Mouse (Mus musculus) heart, embryonic 14.5 days (tissue): Measurements from ENCODE around the gene Bmf. TPM values are rescaled to one million over a fixed set of nuclear protein-coding genes. Genes with fewer than 3 reads are reported as not detected.

Experiments
- ATAC-seq: fragments of 200-750 bp; cut with Nextera tagmentation; 2 replicates; pipeline ENCODE4 v1.8.0; 2017; ENCODE audit warnings: low read depth, moderate TSS enrichment; ENCODE audit not compliant: insufficient number of reproducible peaks, insufficient read depth, low FRiP score
- H3K27ac ChIP-seq, 2 experiments: fragments of 200-500 bp in 1 of 2; fragments of 300-500 bp in 1 of 2; sonication (generic) in 1 of 2; replicated peaks in 1 of 2; 2 replicates each; pipeline ENCODE4 v1.5.1; 2012 to 2014; ENCODE audit warnings: low read depth in 2 of 2, low read length in 2 of 2, control low read depth in 1 of 2, mild to moderate bottlenecking in 1 of 2, mixed read lengths in 1 of 2; ENCODE audit not compliant: control insufficient read depth in 1 of 2, insufficient read depth in 1 of 2
- H3K27me3 ChIP-seq: fragments of 300-500 bp; sonication (generic); 2 replicates; pipeline ENCODE4 v1.6.1; 2014; ENCODE audit warnings: mild to moderate bottlenecking, low read length, control low read depth; ENCODE audit not compliant: control insufficient read depth, insufficient read depth
- H3K36me3 ChIP-seq: fragments of 300-500 bp; sonication (generic); 2 replicates; pipeline ENCODE4 v1.6.1; 2014; ENCODE audit warnings: mild to moderate bottlenecking, control low read depth, low read length, mixed read lengths; ENCODE audit not compliant: control insufficient read depth, insufficient read depth
- H3K4me1 ChIP-seq, 2 experiments: fragments of 200-500 bp in 1 of 2; fragments of 300-500 bp in 1 of 2; sonication (generic) in 1 of 2; 2 replicates each; pipeline ENCODE4 v1.6.1; 2012 to 2014; ENCODE audit warnings: low read length in 2 of 2, control low read depth in 1 of 2, mixed read lengths in 1 of 2; ENCODE audit not compliant: control insufficient read depth in 2 of 2, insufficient read depth in 2 of 2
- H3K4me2 ChIP-seq: fragments of 300-500 bp; sonication (generic); 2 replicates; pipeline ENCODE4 v1.6.1; 2014; ENCODE audit warnings: mild to moderate bottlenecking, low read length
- H3K4me3 ChIP-seq, 2 experiments: fragments of 200-500 bp in 1 of 2; fragments of 300-500 bp in 1 of 2; sonication (generic) in 1 of 2; 2 replicates each; pipeline ENCODE4 v1.5.1; 2012 to 2014; ENCODE audit warnings: low read length in 2 of 2, mild to moderate bottlenecking in 2 of 2, control low read depth in 1 of 2, low read depth in 1 of 2, moderate library complexity in 1 of 2; ENCODE audit not compliant: control insufficient read depth in 1 of 2, insufficient read depth in 1 of 2
- H3K9ac ChIP-seq: fragments of 300-500 bp; sonication (generic); 2 replicates; pipeline ENCODE4 v1.6.1; 2014; ENCODE audit warnings: mild to moderate bottlenecking, low read length
- H3K9me3 ChIP-seq: fragments of 300-500 bp; sonication (generic); 2 replicates; pipeline ENCODE4 v1.6.1; 2016; ENCODE audit warnings: low read length, control low read depth; ENCODE audit not compliant: control insufficient read depth
- WGBS: fragments of 180-500 bp; shearing (Covaris S2); extraction: QIAGEN DNeasy Blood & Tissue Kit; methylation state at CpG from one replicate; pipeline ENCODE4 v1.1.7; 2014; 5-methylcytosine and 5-hydroxymethylcytosine counted together
- polyA plus RNA-seq: library from polyadenylated mRNA; unstranded; fragments of >200 nt; fragmentation: Nextera tagmentation; extraction: Ambion mirVana; gene quantifications from 2 replicates; pipeline ENCODE4 v1.2.1, GENCODE M21; 2014

Bmf gene
- polyA plus RNA-seq, 1 experiment from 2014 or later: 6.3 TPM

DNA sequence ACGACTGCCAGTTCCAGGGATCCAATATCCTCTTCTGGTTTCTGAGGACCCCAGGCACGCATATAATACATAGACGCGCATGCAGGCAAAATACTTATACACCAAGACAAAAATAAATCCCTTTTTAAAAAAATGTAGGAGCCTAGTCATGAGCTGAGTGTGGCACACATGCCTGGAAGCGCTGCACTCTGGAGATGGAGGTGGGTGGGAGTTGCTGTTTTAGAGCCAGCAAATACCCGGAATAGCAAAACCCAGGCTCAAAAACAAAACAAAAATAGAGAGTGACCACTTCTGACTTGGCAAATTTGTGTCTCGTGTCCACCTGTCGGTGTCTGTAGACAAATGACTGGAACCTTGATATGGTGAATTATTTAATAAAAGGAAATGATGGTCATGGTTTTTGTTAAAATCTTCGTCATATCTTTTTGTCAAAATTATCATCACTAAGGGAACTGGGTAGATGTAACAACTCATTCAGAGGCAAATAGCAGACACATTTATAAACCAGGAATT, 65.0 kb downstream of the Bmf start:
- Histone ChIP-seq H3K4me3 (no peak overlapping the region), H3K4me2 (no peak overlapping the region), H3K9me3 (no peaks in the 10 kb centered on the region), H3K36me3 (no peaks in the 10 kb centered on the region), H3K9ac (no peak overlapping the region), H3K27ac (no peak overlapping the region), H3K4me1 (no peaks in the 10 kb centered on the region), H3K27me3 (no peaks in the 10 kb centered on the region)
- 78% methylated on average over 9 of the region's 9 CpGs for WGBS
- no peak for ATAC-seq

DNA sequence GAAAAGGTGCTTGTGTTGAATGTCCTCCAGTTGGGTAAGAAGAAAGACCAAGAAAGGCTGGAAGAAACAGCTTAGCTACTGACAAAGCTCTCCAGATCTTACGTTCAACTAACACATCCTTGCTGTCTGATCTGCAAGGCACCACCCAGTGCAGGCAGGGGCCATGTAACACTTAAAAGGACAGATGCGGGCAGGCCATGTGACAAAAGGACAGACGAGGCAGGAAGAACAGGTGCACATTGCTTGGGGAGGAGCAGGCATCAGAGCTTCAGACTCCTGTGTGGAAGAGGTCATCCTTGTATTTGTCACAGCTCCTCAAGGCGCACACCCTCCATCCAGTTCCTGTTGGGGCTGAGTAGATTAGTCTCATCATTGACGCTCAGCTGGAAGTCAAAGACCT, 66.5 kb downstream of the Bmf start:
- Histone ChIP-seq H3K27me3 (no peaks in the 10 kb centered on the region), H3K36me3 (peaks cover under 1% of the 10 kb centered on the region; the same call in 1 of the 2 replicates), H3K4me2 (no peak overlapping the region), H3K4me3 (no peak overlapping the region), H3K27ac (no peak overlapping the region), H3K9me3 (no peaks in the 10 kb centered on the region), H3K4me1 (peaks cover 5 to 9% of the 10 kb centered on the region in 2 experiments), H3K9ac (no peak overlapping the region)
- WGBS: 73% methylated on average over 5 of the region's 5 CpGs
- no peak for ATAC-seq

DNA sequence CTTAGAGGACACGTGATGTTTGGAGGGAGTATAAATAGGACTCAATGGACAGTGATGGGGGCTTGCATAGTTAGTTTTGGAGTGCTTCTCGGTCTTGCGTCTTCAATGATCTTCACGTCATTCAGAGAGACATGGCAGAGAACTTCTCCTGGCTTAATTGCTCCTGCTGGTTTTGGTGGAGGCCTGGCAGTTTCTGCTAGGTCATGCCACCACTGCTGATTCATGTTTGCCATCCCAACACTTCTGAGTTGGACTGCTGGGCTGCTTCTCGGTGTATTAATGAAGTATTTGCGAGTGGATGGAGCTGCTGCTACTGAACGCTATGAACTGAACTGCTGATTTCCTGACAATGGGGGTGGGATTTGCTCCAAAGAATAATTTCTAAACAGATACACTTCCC, 68.6 kb downstream of the Bmf start:
- ATAC-seq: no peak
- Histone ChIP-seq H3K4me1 (peaks cover 5 to 12% of the 10 kb centered on the region in 2 experiments), H3K4me3 (no peak overlapping the region), H3K4me2 (no peak overlapping the region), H3K9me3 (no peaks in the 10 kb centered on the region), H3K9ac (no peak overlapping the region), H3K36me3 (peaks cover 22% of the 10 kb centered on the region), H3K27ac (no peak overlapping the region), H3K27me3 (no peaks in the 10 kb centered on the region)
- WGBS: 87% methylated on average over 7 of the region's 7 CpGs

DNA sequence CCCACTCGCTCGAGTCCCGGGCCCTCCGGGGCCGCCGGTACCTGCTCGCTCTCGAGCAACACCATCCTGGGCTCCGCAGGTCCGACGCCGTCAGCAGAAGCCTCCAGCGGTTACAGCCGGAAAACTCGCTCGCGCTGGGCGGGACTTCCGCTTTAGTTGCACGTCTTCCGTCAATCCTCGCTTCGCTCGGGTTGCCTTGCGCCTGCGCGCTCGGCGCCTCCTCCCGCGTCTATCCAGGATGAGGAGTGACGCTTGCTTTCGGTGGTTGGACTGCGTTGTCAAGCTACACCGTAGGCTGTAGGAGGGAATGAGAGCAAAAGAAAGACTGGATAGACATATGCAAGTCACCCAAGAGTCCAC, 70.0 kb downstream of the Bmf start, which contains the start of gene Srp14:
Gene Srp14 (minus strand): TSS at position 162 of the 360 bp plus-strand sequence.
- peak; percentile 82 for ATAC-seq
- Histone ChIP-seq H3K4me2 (peak within 1 kb of the TSS; percentile 97), H3K27ac (peak within 1 kb of the TSS; percentile 80 to 82), H3K4me1 (peaks cover 5 to 12% of the 10 kb centered on the region in 2 experiments), H3K4me3 (peak within 1 kb of the TSS; percentile 85 to 90), H3K36me3 (peaks cover 35% of the 10 kb centered on the region), H3K27me3 (no peaks in the 10 kb centered on the region), H3K9me3 (no peaks in the 10 kb centered on the region), H3K9ac (peak within 1 kb of the TSS; percentile 93)
- under 1% methylated on average over 35 of the region's 35 CpGs for WGBS

DNA sequence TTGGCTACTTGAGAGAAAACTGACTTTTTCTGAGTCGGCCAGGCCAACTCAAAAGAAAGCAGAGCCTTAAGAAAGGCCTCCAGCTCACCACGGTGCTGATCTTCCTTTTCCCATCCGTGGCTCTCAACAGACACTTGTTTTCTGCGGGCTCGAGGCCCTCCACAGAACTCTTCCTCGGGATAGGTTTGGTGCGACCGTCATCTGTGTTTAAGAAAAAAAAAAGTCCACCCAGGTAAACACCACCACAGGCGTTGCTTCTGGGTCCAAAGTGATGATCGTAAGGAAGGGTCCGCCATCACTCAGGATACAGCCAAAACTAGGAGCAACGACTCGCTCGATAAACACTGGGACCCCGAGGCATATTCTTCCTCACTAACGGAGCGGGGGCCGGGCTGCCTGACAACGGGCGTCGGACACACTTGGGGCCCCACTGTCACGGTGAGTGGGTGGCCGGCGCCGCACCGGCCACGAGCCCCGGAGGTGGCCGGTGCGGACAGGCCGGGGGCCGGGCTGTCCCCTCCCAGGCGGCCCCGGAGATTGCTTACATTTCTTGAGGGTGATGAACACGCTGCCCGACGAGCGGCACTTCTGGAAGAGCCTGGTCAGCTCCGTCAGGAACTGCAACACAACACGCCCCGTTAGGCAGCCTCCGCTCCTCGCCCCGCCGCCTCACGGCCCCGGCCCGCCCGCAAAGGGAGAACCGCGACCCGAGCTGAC, 70.5 kb downstream of the Bmf start:
- ATAC-seq: peak; percentile 27; the same call in 1 of the 2 replicates
- Histone ChIP-seq H3K4me3 (peak overlapping the region; percentile 85 to 90), H3K9me3 (no peaks in the 10 kb centered on the region), H3K4me1 (peaks cover 5 to 12% of the 10 kb centered on the region in 2 experiments), H3K36me3 (peaks cover 41% of the 10 kb centered on the region), H3K9ac (peak overlapping the region; percentile 93), H3K4me2 (peak overlapping the region; percentile 97), H3K27me3 (no peaks in the 10 kb centered on the region), H3K27ac (peak overlapping the region; percentile 76 to 82)
- 2% methylated on average over 52 of the region's 52 CpGs for WGBS

Other genes with a start within 250 kb of the Bmf start
- gene Gpr176, start 176.3 kb downstream of the Bmf start, polyA plus RNA-seq: 0.53 and 0.76 TPM in 2 replicates
- 6.7 and 8.2 TPM in 2 replicates for gene Eif2ak4, start 161.1 kb downstream of the Bmf start, polyA plus RNA-seq
- gene Srp14, start 70.0 kb downstream of the Bmf start, polyA plus RNA-seq: 223 and 239 TPM in 2 replicates
- gene Bub1b, start 48.5 kb upstream of the Bmf start, polyA plus RNA-seq: 66.8 and 67.1 TPM in 2 replicates
- 8.3 and 8.6 TPM in 2 replicates for gene Pak6, start 113.6 kb upstream of the Bmf start, polyA plus RNA-seq
- 2.1 and 3.0 TPM in 2 replicates for gene Ankrd63, start 154.3 kb upstream of the Bmf start, polyA plus RNA-seq
- 2.0 and 2.6 TPM in 2 replicates for gene Plcb2, start 178.8 kb upstream of the Bmf start, polyA plus RNA-seq
- gene Inafm2, start 196.1 kb upstream of the Bmf start, polyA plus RNA-seq: 64.4 and 68.0 TPM in 2 replicates
- 1.7 and 2.2 TPM in 2 replicates for gene Ccdc9b, start 213.0 kb upstream of the Bmf start, polyA plus RNA-seq
- not detected in 2 replicates for gene Phgr1, start 223.1 kb upstream of the Bmf start, polyA plus RNA-seq
- gene Disp2, start 230.0 kb upstream of the Bmf start, polyA plus RNA-seq: 0.18 and 0.27 TPM in 2 replicates